Mouse (Mus musculus) mouse trophoblast stem cell (cell line): ENCODE measurements at regions not wholly inside any gene's neighbourhood (a gene's known extent, or its start where the extent isn't known, plus 50 kb on each side); places are given as distances from the start of the nearest gene placed in this dataset.

ENCODE experiments used
- in situ Hi-C, 2 experiments: fragments of 300-500 bp; cut with MseI, MboI; formaldehyde crosslinking; loops; 2 replicates in 1 of 2; 3 replicates in 1 of 2; pipeline ENCODE4 v1.15.1; 2025

DNA sequence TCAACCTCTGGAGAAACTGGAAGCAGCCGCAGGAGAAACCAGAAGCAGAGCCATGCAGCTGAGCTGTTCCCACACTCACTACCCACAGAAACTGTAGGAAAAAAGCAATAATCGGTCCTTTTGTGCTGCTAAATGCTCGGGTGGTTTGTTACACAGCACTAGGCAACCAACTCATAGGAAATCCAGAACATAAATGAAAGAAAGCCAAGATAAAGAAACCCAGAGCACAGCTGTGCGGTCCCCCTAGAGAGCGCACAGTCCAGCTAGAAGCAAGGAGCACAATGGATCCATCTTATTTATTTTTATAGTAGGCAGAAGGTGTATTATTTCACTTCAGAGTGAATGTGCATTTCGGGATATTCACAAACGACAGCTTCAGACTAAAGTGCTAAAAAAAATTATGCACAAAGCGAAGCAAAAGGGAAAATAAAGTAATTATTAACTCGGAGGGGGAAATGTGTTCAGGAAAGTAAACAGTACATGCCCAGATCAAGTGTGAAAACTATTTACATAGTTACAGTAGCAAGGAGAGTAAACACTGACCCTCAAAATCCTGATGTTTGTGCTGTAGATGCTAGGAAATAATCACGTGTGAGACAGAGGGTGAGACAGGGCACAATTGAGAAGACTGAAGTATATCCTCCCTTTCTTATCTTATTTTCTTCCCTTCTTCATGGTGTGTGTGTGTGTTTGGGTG is 204.4 kb upstream of the Noct start:
- in situ Hi-C loops, result no loop called here

DNA sequence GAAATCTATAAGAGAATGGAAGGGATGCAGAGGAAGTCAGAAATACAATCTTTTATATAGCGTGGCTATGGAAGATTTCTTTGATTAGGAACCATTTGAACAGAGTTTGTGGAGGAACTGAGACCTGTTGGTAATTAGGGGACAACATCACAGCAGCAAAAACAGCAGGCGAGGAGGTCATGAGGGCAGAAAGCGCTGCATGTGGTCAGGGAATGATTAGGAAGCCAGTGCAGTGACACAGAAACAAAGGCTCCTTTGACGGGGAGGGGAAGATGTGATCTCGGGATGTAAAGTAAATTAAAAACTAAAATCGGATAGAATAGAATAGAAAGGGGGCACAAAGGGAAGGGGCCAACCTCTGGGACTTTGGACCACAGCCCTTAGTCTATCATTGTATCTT is 199.6 kb upstream of the Noct start:
- in situ Hi-C loops, result no loop called here

DNA sequence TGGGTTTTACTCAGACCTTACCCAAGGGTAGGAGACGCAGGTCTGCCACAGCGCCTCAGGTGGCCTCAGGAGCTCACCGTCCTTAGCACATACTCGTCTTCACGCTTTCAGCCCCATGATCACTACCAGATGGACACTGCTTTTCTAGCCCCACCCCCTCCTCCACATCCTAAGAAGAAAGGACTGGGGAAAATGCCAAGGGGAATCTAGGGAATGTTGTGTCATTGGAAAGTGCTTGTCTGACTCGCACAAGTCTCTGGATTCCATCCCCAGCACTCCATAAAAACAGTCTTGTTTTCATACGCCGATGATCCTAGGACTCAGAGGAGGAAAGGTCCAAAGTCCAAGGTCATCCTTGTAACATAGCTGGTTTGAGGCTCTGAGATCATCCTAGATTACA is 192.4 kb upstream of the Noct start:
- in situ Hi-C loops, result no loop called here

DNA sequence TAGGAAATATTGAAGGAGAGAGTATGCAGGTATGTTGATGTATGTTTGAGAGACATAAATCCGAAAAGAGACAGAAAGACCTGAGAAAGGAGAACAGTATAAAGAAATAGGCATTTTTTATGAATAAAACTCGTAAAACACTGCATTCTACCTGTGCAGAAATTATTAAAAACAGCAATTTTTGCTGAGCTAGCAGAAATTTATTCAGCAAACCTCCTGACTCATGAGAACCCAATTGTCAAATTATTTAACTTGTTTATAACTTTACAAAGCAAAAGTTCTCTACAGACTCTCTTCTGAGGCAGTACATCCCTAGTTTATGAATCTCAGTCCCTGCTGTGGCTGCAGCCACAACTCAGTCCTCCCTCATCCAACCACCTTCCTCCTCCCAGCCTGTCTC is 191.0 kb upstream of the Noct start:
- in situ Hi-C loops, result no loop called here

DNA sequence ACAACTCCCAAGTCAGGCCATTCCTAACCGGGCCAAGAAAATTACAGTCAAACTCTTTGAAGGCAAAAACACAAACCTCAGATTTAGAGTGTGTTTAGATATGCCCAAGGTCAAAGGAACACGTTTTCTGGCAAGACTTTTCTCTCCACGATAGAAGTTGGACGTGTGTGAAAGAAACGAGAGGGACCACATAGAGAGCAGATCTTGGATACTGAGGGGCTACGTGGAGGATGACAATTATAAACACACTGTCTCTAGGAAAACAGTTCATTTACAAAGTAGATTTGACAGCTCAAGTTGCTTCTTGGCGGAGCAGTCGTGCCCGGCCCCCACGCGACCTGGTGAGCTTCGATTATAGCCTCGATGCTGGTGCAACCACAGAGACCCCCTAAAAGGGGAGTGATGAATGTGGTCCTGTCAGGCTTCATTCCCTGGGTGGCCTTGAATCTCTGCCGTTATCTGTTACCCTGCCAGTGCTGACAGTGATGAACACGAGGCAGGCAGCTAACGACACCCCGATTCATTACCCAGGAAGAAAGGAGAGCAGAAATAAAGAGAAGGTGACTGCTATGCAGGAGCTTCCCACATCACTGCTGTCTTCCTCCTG is 187.4 kb upstream of the Noct start:
- in situ Hi-C loops, result no loop called here

DNA sequence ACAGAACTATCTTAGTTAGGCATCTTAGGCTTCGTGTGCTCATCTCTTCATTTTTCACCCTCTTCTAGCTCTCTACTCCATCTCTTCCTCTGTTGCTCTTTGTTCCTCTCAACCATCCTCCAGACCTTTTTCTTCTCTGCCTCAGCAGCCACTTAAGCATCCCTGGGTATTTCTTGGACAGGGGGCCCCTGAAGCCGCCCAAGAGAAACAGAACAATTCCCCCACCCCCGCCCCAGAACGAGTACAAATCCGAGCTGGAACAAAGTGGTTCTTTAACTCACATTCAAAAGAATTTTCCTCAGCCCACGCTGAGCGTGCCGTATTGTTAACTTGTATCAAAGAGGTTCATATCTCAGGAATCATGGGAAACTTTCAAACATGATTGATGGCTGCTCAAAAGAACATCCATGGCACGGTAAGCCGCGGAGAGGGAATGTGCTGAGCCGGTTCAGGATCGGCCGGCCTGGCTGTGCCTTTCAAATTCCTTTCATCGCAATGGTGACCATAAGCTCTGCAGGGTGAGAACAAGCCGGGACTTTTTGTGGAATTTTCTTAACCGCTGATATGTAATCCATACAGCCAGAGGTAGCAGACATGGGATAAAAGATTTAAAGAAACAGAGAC is 181.9 kb upstream of the Noct start:
- in situ Hi-C loops, result no loop called here

DNA sequence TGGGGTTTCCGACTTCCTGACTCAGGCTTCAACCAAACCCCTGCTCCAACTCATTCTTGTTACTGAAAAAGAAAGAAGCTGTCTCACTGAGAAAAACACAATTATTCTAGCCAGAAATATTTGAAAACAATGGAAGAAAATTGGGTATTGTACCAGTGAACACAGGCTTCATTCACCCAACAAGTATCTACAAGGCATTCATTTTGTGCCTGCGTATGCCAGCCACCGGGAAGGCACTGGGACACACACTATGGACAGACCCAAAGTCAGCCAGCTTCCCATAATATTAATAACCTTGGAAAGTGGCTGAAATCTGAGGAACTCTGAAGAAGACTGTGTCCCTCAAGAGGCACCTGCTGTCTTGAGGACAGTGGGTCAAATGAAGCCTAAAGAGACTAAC is 175.5 kb upstream of the Noct start:
- in situ Hi-C loops, result no loop called here

DNA sequence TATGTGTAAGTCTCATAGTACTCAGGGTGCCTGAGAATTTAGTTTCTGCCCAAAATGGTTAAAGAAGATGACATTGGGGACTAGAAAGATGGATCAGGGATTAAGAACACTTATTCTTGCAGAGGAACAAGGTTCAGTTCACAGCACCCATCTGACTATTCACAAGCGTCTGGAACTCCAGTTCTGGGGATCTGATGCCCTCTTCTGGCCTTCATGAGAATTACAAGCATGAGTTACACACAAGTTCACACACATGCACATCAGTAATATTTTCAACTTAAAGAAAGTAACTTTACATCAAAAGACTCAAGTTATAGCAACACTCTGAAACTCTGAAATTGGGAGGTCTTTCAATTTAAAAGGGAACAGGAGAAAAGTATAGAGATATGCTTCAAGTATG is 174.1 kb upstream of the Noct start:
- in situ Hi-C loops, result no loop called here

DNA sequence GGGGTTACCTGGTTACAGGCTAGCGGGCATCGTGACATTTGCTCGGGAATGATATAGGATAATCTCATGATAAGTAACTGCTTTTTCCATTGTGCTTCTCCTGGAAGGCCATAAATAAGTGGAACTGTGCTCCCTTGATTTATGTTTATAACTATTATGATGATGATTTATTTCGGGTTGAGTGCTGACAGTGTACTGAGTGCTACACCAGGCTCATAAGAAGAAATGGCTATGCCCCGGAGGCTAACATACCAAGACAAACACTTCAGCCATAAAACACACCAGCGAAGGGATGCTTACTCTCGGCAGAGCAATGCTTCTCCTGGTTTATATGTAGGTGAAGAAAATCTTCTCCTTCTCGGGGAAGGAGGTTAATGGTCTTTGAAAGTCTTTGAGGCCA is 169.2 kb upstream of the Noct start:
- in situ Hi-C loops, result no loop called here

DNA sequence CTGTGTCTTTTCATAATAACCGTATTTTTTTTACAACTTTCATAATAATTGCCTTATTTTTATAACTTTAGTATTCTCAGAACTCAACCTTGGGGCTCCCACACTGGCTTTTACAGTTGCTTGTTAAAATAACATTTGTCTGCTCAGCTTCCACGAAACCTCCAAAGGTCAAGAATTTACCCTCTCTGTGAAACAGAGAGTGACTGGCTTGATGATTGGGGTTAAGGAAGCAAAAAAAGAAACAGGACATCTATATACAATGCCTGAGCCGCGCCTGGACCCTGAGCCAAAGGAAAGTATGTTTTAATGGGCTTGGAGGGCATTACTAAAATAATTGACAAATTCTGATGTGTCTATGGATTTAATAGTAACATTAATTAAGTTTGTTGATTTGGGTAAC is 160.0 kb upstream of the Noct start:
- in situ Hi-C loops, result no loop called here

DNA sequence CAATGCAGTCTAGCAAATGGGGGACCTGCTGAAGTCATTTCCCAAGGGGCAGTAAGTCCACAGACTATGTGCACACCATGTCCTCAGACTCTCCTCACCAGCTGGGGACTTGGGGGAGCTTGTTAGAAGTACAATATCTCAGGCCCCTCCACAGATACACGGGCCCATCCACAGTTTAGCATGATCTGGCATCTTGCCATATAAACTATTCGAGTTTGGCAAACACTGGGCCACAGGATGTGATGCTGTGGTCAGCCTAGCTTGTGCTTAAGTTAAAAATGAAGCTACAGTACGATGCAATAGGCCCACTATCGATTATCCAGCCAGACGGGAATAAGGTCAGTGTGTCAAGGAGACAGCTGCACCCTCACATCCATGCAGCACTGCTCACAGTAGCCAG is 157.9 kb upstream of the Noct start:
- in situ Hi-C loops, result no loop called here

DNA sequence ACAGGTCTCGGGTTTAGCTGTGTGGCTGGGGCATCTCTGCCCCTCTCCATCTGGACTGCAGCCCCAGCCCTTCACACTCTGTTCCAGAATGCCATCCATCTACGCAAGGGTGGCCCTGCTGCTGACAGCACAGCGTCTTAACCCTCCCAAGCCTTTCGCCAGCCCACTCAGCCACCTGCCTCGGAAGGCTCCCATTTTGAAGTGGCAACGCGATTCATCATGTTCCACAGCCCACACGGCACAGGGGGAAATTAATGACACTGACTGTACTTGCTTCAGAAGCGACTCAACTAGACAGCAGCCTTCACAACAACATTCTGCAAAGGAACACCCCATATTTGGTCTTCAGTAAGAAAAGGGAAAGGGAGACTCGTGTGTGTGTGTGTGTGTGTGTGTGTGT is 151.8 kb upstream of the Noct start:
- in situ Hi-C loops, result no loop called here

DNA sequence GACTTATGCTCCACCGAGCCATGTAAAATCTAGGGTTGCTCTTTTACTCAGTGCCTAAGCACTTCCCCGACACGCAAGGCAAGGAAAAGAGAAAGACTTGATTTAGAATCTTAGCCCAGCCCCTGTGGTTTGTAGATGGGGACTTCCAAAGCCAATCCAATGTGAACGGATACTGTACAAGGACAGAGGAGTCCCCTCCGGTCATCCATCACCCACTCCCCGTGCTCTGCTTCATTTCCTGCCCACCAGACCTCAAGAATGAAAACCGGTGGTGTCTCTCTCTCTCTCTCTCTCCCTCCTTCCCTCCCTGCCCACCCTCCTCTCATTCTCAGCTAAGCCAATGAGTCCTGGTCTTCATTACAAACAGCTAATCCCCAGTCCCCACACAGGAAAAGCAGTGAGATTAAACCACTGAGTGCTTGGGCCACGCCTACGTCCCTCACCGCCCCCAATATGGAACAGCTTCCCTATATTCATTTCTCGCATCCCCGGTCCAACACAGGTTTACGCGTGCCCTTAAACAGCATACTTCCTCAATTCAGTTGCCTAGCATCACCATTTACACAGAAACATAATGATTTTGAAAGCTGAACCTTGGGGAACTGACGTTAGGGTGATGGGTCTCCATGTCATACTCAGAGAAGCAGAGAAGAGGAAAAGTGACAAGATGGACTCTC is 151.1 kb upstream of the Noct start:
- in situ Hi-C loops, result no loop called here

DNA sequence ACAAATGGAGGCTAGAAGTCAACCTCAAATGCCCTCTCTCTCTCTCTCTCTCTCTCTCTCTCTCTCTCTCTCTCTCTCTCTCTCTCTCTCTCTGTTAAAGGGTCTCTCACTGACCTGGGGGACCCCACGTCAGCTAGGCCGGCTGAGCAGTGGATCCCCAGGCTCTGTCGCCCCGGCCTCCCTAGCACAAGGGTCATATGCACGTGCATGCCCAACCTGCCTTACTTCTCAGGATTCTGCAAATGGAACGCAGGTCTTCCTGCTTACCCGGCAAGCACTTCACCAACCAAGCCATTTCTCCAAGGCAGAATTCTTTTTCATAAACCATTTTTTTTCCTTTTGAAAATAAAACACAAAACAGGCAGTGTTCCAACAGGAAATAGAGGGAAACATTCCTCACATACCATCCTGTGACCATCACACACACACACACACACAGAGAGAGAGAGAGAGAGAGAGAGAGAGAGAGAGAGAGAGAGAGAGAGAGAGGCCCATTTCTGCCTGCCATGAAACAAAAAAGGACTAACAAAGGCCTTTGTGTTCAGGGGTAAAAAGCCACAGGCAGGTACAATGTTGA is 150.4 kb upstream of the Noct start:
- in situ Hi-C loops, result no loop called here

DNA sequence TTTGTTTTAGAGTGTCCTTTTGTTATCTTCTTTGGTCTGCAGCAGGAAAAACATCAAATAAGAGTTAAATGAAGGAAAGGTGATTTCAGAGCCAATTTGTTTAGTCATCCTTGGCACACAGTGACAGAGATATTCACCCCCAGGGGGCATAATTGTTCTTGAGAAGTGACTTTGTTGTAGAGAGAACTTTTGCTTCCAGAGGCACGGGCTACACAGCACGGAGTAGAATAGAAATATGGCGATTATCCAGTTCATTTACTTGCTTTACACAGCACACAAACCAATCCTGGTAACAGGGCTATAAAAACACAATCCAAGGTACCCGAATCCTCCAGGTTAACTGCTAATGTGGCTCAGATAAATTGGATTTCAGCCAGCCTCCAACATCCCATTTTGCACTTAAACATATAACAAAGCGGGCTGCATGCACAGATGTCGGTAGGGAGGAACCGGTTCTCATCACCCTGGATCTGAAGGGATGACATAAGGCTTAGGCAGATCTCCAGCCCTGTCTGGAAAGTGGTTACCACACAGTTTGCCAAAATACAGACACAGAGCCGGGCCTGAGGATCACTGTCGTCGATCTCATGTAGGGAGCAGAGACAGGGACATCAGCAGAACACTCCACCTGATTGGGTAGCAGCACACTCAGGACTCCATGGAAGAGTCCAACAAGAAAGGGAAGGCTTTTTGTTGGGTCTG is 148.9 kb upstream of the Noct start:
- in situ Hi-C loops, result no loop called here

DNA sequence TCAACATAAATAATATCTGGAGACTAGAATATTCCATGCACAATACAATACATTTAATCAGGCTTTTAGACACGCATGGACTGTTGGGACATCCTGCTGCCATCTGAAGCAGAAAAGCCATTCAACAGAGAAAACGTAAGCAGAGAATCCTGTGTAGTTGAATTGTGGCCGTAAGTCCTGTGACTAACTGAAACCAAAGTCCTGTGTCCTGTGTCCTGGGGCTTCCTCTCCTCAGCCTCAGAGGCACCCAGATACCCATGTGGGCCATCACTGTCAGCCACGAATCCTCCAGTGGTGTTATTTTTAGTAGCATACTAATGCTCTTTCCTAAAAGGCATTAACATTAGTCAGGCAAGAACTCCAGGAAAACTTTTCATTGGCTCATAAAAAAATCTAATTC is 145.8 kb upstream of the Noct start:
- in situ Hi-C loops, result no loop called here

DNA sequence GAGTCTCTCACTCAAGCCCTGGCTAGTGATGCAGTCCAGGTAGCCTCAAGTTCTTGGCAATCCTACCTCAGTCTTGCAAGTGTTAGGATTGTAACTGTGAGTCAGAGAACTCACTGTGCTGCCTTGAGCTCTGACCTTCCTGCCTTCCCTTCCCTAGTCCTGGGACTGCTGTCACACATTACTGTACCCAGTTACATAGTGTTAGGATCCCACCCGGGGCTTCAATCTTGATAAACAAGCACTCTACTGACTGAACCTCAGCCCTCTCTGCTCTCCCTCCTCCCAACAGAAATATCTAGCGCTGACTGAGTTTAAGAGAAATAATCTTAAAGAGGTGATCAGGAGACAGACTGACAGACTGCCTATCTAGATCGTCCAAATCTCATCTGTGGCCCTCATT is 143.8 kb upstream of the Noct start:
- in situ Hi-C loops, result no loop called here

DNA sequence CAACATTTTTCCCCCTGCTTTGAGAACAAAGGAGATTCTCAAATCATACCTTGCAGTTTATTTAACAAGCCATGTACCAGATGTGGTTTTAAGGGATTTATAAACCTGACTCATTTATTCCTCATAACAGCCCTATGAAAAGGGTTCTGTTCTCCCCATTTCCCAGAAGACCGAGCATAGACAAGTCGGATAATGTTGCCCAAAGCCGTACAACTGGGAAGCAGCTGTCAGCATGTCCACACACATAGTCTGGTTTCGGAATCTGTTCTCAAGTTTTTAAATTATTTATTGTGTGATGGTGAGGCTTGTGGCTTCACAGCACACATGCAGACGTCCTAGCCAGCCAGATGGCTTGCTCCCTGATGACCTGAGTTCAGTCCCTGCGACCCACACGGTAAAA is 143.4 kb upstream of the Noct start:
- in situ Hi-C loops, result no loop called here

DNA sequence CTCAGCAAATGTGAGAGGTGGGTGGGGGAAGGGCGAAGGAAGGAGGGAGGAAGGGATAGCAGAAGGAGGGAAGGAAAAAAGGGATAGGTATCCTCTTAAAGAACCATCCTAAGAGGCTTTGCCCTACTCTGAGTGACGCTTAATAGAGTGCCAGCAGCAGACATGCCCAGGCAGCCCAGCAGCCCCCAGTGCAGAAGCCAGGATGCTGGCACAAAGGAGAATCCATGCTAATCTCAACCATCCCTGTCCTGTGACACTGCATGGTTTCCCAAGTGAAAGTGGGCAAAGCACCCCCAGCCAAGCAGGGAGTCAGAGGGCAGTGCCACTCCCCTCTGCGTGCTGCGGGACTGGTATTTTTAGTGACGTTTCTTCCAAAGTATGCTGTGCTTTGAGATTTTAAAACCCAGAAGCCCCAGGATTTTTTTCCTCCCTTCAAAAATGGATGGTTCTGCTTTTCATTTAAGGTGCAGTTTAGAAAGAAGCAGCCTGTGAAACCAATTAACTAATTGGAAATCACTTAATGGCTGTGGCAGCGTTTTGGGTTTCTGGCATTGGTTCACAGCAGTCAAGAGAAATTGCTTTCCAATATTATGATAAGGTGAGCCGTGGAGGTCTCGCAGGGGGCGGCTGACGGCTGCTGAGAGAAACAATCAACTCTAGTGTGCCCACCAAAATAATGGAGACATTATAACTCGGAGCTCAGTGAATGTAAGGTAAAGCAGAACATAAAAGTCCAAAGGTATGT is 141.2 kb upstream of the Noct start:
- in situ Hi-C loops, result no loop called here

DNA sequence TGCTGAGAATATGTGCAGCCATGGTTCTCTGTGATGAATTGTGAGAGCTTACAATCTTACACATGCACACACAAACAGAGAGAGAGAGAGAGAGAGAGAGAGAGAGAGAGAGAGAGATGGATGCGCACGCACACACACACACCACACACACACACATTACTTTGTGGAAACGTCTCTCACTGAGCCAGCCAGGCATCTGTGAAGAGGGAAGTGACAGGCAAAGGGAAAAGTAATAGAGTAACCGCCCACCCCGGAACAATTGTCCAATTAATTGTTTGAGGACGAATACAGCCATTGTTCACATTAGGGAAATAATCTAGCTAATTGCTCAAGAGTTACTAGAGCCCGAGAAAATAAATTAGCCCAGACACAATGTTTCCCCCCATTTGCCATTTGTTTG is 140.7 kb upstream of the Noct start:
- in situ Hi-C loops, result no loop called here

DNA sequence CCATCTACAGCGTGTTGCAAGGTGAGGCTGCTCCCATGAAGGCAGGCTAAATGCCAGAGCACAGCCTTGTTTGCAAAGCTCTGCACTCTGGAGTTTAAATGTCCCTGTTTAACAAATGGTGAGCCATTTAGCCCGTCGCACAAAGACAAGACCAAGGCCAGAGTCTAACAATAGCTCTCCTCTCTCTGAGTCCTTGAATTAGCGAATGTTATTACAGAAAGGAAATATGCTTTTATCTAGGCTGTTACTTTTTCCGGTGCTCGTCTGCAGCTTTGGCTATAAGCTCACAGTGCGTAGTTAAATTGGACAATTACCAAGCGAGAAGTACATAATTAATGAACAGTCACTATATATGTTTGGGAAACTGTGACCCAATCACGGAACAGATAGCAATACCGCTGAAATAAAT is 137.8 kb upstream of the Noct start:
- in situ Hi-C loops, result no loop called here
